Mouse (Mus musculus) MEL (cell line): ENCODE data around the gene Olfr1393. TPM values are rescaled to one million over a fixed set of nuclear protein-coding genes. Genes with fewer than 3 reads are reported as not detected.

Experiments used
- DNase-seq: peaks from one replicate; pipeline ENCODE4 v3.0.0; 2011; ENCODE audit warnings: low read depth, low spot score
- H3K27ac ChIP-seq: 2 replicates; pipeline ENCODE4 v1.5.1; 2012; ENCODE audit warnings: low read depth, mild to moderate bottlenecking, control low read depth, low read length, moderate library complexity; ENCODE audit not compliant: control insufficient read depth
- H3K27me3 ChIP-seq, 2 experiments: fragments of 150-350 bp in 1 of 2; sonication (generic) in 1 of 2; 2 replicates each; pipeline ENCODE4 v1.6.1; 2012; ENCODE audit warnings: low read length in 2 of 2, mild to moderate bottlenecking in 2 of 2, improper control_type of control experiment in 1 of 2, moderate library complexity in 1 of 2; ENCODE audit not compliant: insufficient read depth in 2 of 2, control insufficient read depth in 1 of 2
- H3K36me3 ChIP-seq, 2 experiments: 2 replicates each; pipeline ENCODE4 v1.6.1; 2012 to 2014; ENCODE audit warnings: low read length in 2 of 2, improper control_type of control experiment in 1 of 2, inconsistent platforms in 1 of 2, mild to moderate bottlenecking in 1 of 2; ENCODE audit not compliant: insufficient read depth in 2 of 2, control insufficient read depth in 1 of 2
- H3K4me1 ChIP-seq, 2 experiments: fragments of 150-350 bp in 1 of 2; sonication (generic) in 1 of 2; 2 replicates each; pipeline ENCODE4 v1.6.1; 2012; ENCODE audit warnings: low read length in 2 of 2, improper control_type of control experiment in 1 of 2, mild to moderate bottlenecking in 1 of 2; ENCODE audit not compliant: insufficient read depth in 2 of 2, control insufficient read depth in 1 of 2
- H3K4me3 ChIP-seq, 2 experiments: fragments of 150-350 bp in 1 of 2; sonication (generic) in 1 of 2; 2 replicates each; pipeline ENCODE4 v1.5.1; 2012; ENCODE audit warnings: low read depth in 2 of 2, low read length in 2 of 2, mild to moderate bottlenecking in 2 of 2, moderate library complexity in 2 of 2, control low read depth in 1 of 2, improper control_type of control experiment in 1 of 2; ENCODE audit not compliant: control insufficient read depth in 1 of 2, insufficient read depth in 1 of 2
- H3K79me2 ChIP-seq: 2 replicates; pipeline ENCODE4 v1.6.1; 2012; ENCODE audit warnings: mild to moderate bottlenecking, low read length, moderate library complexity; ENCODE audit not compliant: control insufficient read depth, poor library complexity, insufficient read depth
- H3K9ac ChIP-seq: 2 replicates; pipeline ENCODE4 v1.6.1; 2012; ENCODE audit warnings: low read depth, mild to moderate bottlenecking, control low read depth, low read length, moderate library complexity; ENCODE audit not compliant: control insufficient read depth, poor library complexity, severe bottlenecking
- H3K9me3 ChIP-seq: fragments of 150-350 bp; sonication (generic); replicated peaks from 2 replicates; pipeline ENCODE4 v1.6.1; 2012; ENCODE audit warnings: mild to moderate bottlenecking, low read length, improper control_type of control experiment, moderate library complexity; ENCODE audit not compliant: insufficient read depth
- BHLHE40 ChIP-seq: IDR thresholded peaks from 2 replicates; pipeline ENCODE4 v1.6.1; 2012; ENCODE audit warnings: low read depth, mild to moderate bottlenecking, inconsistent platforms, low read length, improper control_type of control experiment, borderline replicate concordance
- CHD1 ChIP-seq: IDR thresholded peaks from 2 replicates; pipeline ENCODE4 v1.6.1; 2012; ENCODE audit warnings: low read depth, mild to moderate bottlenecking, inconsistent platforms, low read length, improper control_type of control experiment
- CTCF ChIP-seq, 3 experiments: IDR thresholded peaks in 2 of 3; conservative IDR thresholded peaks in 1 of 3; 2 replicates each; pipeline ENCODE4 v1.5.1; 2011 to 2012; ENCODE audit warnings: low read length in 3 of 3, low read depth in 2 of 3, mild to moderate bottlenecking in 2 of 3, improper control_type of control experiment in 1 of 3, inconsistent platforms in 1 of 3, mixed read lengths in 1 of 3, moderate library complexity in 1 of 3; ENCODE audit not compliant: control insufficient read depth in 1 of 3, insufficient read depth in 1 of 3, poor library complexity in 1 of 3, severe bottlenecking in 1 of 3
- E2F4 ChIP-seq: IDR thresholded peaks from 2 replicates; pipeline ENCODE4 v1.6.1; 2011; ENCODE audit warnings: low read depth, low read length, improper control_type of control experiment, borderline replicate concordance
- HCFC1 ChIP-seq: IDR thresholded peaks from 2 replicates; pipeline ENCODE4 v1.6.1; 2012; ENCODE audit warnings: low read depth, mild to moderate bottlenecking, inconsistent platforms, low read length, improper control_type of control experiment, moderate library complexity
- KAT2A ChIP-seq: conservative IDR thresholded peaks from 2 replicates; pipeline ENCODE4 v1.6.1; 2012; ENCODE audit warnings: low read depth, low read length, improper control_type of control experiment, inconsistent platforms
- MAZ ChIP-seq: IDR thresholded peaks from 2 replicates; pipeline ENCODE4 v1.6.1; 2012; ENCODE audit warnings: low read depth, mild to moderate bottlenecking, inconsistent platforms, low read length, improper control_type of control experiment
- MXI1 ChIP-seq: IDR thresholded peaks from 2 replicates; pipeline ENCODE4 v1.6.1; 2011; ENCODE audit warnings: mild to moderate bottlenecking, low read depth, low read length, improper control_type of control experiment
- MYC ChIP-seq: IDR thresholded peaks from 2 replicates; pipeline ENCODE4 v1.6.1; 2011; ENCODE audit warnings: low read depth, mild to moderate bottlenecking, low read length, improper control_type of control experiment, moderate library complexity
- NELFE ChIP-seq: IDR thresholded peaks from 2 replicates; pipeline ENCODE4 v1.6.1; 2011; ENCODE audit warnings: low read depth, low read length, improper control_type of control experiment
- POLR2AphosphoS2 ChIP-seq: IDR thresholded peaks from 2 replicates; pipeline ENCODE4 v1.6.1; 2011; ENCODE audit warnings: low read length, improper control_type of control experiment
- RAD21 ChIP-seq: IDR thresholded peaks from 2 replicates; pipeline ENCODE4 v1.6.1; 2011; ENCODE audit warnings: mild to moderate bottlenecking, low read depth, low read length, improper control_type of control experiment
- RCOR1 ChIP-seq: IDR thresholded peaks from 2 replicates; pipeline ENCODE4 v1.6.1; 2012; ENCODE audit warnings: low read depth, mild to moderate bottlenecking, inconsistent platforms, low read length, improper control_type of control experiment
- SMC3 ChIP-seq: IDR thresholded peaks from 2 replicates; pipeline ENCODE4 v1.6.1; 2011; ENCODE audit warnings: low read depth, low read length, improper control_type of control experiment
- TAL1 ChIP-seq: IDR thresholded peaks from 2 replicates; pipeline ENCODE4 v1.6.1; 2012; ENCODE audit warnings: mild to moderate bottlenecking, inconsistent platforms, low read length, moderate library complexity, mixed read lengths
- TBP ChIP-seq: IDR thresholded peaks from 2 replicates; pipeline ENCODE4 v1.8.0; 2011; ENCODE audit warnings: low read depth, low read length, improper control_type of control experiment
- TCF12 ChIP-seq: IDR thresholded peaks from 2 replicates; pipeline ENCODE4 v1.6.1; 2014; ENCODE audit warnings: low read depth, mild to moderate bottlenecking, inconsistent platforms, low read length, improper control_type of control experiment, moderate library complexity
- USF1 ChIP-seq: IDR thresholded peaks from 2 replicates; pipeline ENCODE4 v1.6.1; 2014; ENCODE audit warnings: low read depth, mild to moderate bottlenecking, inconsistent platforms, low read length, improper control_type of control experiment, moderate library complexity
- USF2 ChIP-seq, 2 experiments: IDR thresholded peaks; 2 replicates each; pipeline ENCODE4 v1.6.1; 2011 to 2012; ENCODE audit warnings: improper control_type of control experiment in 2 of 2, low read length in 2 of 2, borderline replicate concordance in 1 of 2, inconsistent platforms in 1 of 2, low read depth in 1 of 2, mild to moderate bottlenecking in 1 of 2; ENCODE audit not compliant: insufficient read depth in 1 of 2
- ZKSCAN1 ChIP-seq: IDR thresholded peaks from 2 replicates; pipeline ENCODE4 v1.6.1; 2012; ENCODE audit warnings: low read depth, mild to moderate bottlenecking, inconsistent platforms, low read length, improper control_type of control experiment, moderate library complexity
- ZMIZ1 ChIP-seq: IDR thresholded peaks from 2 replicates; pipeline ENCODE4 v1.6.1; 2012; ENCODE audit warnings: low read depth, mild to moderate bottlenecking, inconsistent platforms, low read length, improper control_type of control experiment, moderate library complexity
- polyA plus RNA-seq, 2 experiments: library from polyadenylated mRNA; stranded (reverse) in 1 of 2; unstranded in 1 of 2; fragments of >175 nt in 1 of 2; fragments of >200 nt in 1 of 2; gene quantifications; 2 replicates each; pipeline versions ENCODE4 v1.2.1 to v1.2.4; 2012; ENCODE audit warnings: low replicate concordance in 2 of 2, low read depth in 1 of 2; ENCODE audit not compliant: insufficient read length in 2 of 2, insufficient read depth in 1 of 2, missing spikeins in 1 of 2
- total RNA-seq: library from RNA; depleted of rRNA; stranded (reverse); fragments of 300-350 nt; gene quantifications from 2 replicates; pipeline ENCODE4 v1.2.3, GENCODE M21; 2012

Olfr1393 gene
- total and polyA plus RNA-seq, 3 experiments = not detected

GRCm38 (mm10) chr11:49264622-49265021 lies 13.5 kb upstream of the Olfr1393 start:
- no peaks in the 10 kb centered on the region for H3K27me3 ChIP-seq

GRCm38 (mm10) chr11:49265101-49265500 lies 13.0 kb upstream of the Olfr1393 start:
- H3K27me3 ChIP-seq = no peaks in the 10 kb centered on the region
- H3K9me3 ChIP-seq = no peaks in the 10 kb centered on the region
- H3K9ac ChIP-seq = no peak overlapping the region
- no peaks in the 10 kb centered on the region for H3K79me2 ChIP-seq
- no peak for TF ChIP-seq SMC3
- TF ChIP-seq TAL1 = no peak
- no peak for TF ChIP-seq ZKSCAN1
- no peak for TF ChIP-seq USF1
- no peak for TF ChIP-seq MXI1
- TF ChIP-seq USF2 (IDR thresholded peaks at IDR 0.05; ENCODE audit: borderline replicate concordance in 1 of 2, insufficient read depth in 1 of 2, low read depth in 1 of 2, low read length in 2 of 2) = no peak
- TF ChIP-seq HCFC1 = no peak
- no peak for TF ChIP-seq CTCF (IDR thresholded peaks at IDR 0.05 in 2 of 3, conservative IDR thresholded peaks at IDR 0.05 in 1 of 3; ENCODE audit: control insufficient read depth in 1 of 3, insufficient read depth in 1 of 3, low read depth in 2 of 3, low read length in 3 of 3, poor library complexity in 1 of 3, severe bottlenecking in 1 of 3)
- no peak for TF ChIP-seq RCOR1
- TF ChIP-seq NELFE = no peak
- no peak for TF ChIP-seq MYC
- TF ChIP-seq POLR2AphosphoS2 = no peak
- no peak for TF ChIP-seq MAZ
- DNase-seq = no peak
- H3K27ac ChIP-seq = no peak overlapping the region
- H3K4me3 ChIP-seq = no peak overlapping the region
- H3K4me1 ChIP-seq = no peaks in the 10 kb centered on the region
- peaks cover 0 to 2% of the 10 kb centered on the region in 2 experiments; a peak in 1 of 4 replicates for H3K36me3 ChIP-seq

More at GRCm38 (mm10) chr11:49264622-49265021, 13.5 kb upstream of the Olfr1393 start:
- Histone ChIP-seq H3K9me3 (no peaks in the 10 kb centered on the region), H3K4me3 (no peak overlapping the region), H3K36me3 (peaks cover 0 to 4% of the 10 kb centered on the region in 2 experiments; a peak in 1 of 4 replicates), H3K79me2 (no peaks in the 10 kb centered on the region), H3K9ac (no peak overlapping the region), H3K27ac (no peak overlapping the region), H3K4me1 (no peaks in the 10 kb centered on the region)
- TF ChIP-seq CHD1 = no peak
- TF ChIP-seq HCFC1 = no peak
- no peak for TF ChIP-seq KAT2A
- DNase-seq = no peak

GRCm38 (mm10) chr11:49266671-49267070 lies 11.4 kb upstream of the Olfr1393 start:
- TF ChIP-seq TCF12 (no peak), ZKSCAN1 (no peak), BHLHE40 (no peak), TBP (no peak), ZMIZ1 (no peak), RAD21 (no peak), E2F4 (no peak)
- TF ChIP-seq, all 39 proteins: peak for 0
- no peaks in the 10 kb centered on the region for H3K9me3 ChIP-seq
- no peaks in the 10 kb centered on the region for H3K27me3 ChIP-seq
- no peak for DNase-seq
- H3K4me3 ChIP-seq = no peak overlapping the region
- no peaks in the 10 kb centered on the region for H3K4me1 ChIP-seq
- no peak overlapping the region for H3K27ac ChIP-seq
- no peaks in the 10 kb centered on the region for H3K79me2 ChIP-seq
- H3K9ac ChIP-seq = no peak overlapping the region
- no peaks in the 10 kb centered on the region for H3K36me3 ChIP-seq
